24 mouse cellular contexts compared by ENCODE assay signal in the genomic region with DNA sequence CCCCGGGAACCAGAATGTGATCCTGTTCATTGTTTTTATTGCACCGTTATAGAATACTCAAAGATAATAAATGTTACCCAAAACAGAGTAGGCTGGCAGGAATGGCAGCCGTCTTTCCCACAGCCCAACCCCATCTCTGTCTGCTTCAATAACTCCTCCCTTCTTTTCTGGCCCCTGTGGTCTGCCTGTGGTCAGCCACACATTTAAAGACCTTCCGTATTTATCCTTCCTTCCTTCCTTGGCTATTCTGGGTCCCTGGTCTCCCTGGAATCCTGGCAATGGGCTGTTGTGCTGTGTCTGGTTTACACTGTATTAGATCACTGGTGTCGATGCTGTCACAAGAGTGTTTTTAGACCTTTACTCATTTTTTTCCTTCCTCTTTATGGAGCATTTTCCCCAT.
DNase-seq lines count a peak whose midpoint lies in the region; ATAC-seq lines count a peak whose summit lies in the region.
"Had no signal": no experiment of that assay in that cellular context is flagged by ENCODE, and none has a peak within 500 bp of the region (broad histone marks: within the 10 kb centered on the region; RNA-seq: fewer than 3 reads in every experiment).

No protein-coding gene starts in this region.

- peaks cover 26% of the 10 kb centered on the region for H3K4me1 ChIP-seq in heart, embryonic 12.5 days (replicated peaks)

- no peak overlapping the region for H3K4me3 ChIP-seq in heart, embryonic 12.5 days
- H3K4me3 ChIP-seq: embryonic facial prominence, embryonic 13.5 days; heart, adult 2 months; heart, embryonic 10.5 days had no signal

- H3K9me3 ChIP-seq in heart, embryonic 12.5 days (replicated peaks): no peaks in the 10 kb centered on the region
- H3K9me3 ChIP-seq: embryonic facial prominence, embryonic 13.5 days; heart, embryonic 10.5 days had no signal

- peak; percentile 82 for ATAC-seq in common myeloid progenitor, adult 5-6 weeks (replicated peaks; ENCODE audit: low read depth, poor library complexity, severe bottlenecking)
- peak; percentile 42 to 79 for ATAC-seq in hematopoietic stem cell, adult 5-6 weeks (replicated peaks in 1 of 2; ENCODE audit: insufficient read depth in 1 of 2, low FRiP score in 2 of 2, low TSS enrichment in 1 of 2, low read depth in 1 of 2, poor library complexity in 2 of 2, severe bottlenecking in 2 of 2)
- ATAC-seq in heart, embryonic 12.5 days (ENCODE audit: insufficient number of reproducible peaks, low FRiP score): no peak
- ATAC-seq: forebrain, embryonic 14.5 days; forebrain, postnatal 0 days; hindbrain, postnatal 0 days; inflammation-experienced regulatory T-cells, adult 6 months; Patski had no signal

- no peaks in the 10 kb centered on the region for H3K27me3 ChIP-seq in heart, embryonic 12.5 days (replicated peaks)
- H3K27me3 ChIP-seq: embryonic facial prominence, embryonic 13.5 days; Patski had no signal

- WGBS in heart, embryonic 12.5 days: 63% methylated on average over 5 of the region's 5 CpGs

- peak; percentile 17 for DNase-seq in layer of hippocampus, adult 9-11 months
- no peak for DNase-seq in layer of hippocampus, adult 11-12 months (ENCODE audit: low spot score)
- peak; percentile 34 for DNase-seq in 416B (ENCODE audit: low read depth)
- DNase-seq in right cerebral cortex, postnatal 4 days: no peak
- DNase-seq in spleen, postnatal 4 days (ENCODE audit: low spot score in 2 of 2): no peak
- DNase-seq: adrenal gland, postnatal 10 days; adrenal gland, postnatal 36 days; cerebellum, adult 18-20 months; cerebellum, adult 9-10 months; cerebellum, postnatal 14 days; forebrain, postnatal 0 days; gastrocnemius, postnatal 25 days; heart, adult 2 months had no signal

- peaks cover 31% of the 10 kb centered on the region for H3K36me3 ChIP-seq in heart, embryonic 12.5 days
- H3K36me3 ChIP-seq: G1E had no signal

- H3K27ac ChIP-seq in heart, embryonic 12.5 days (ENCODE audit: poor library complexity, severe bottlenecking): no peak overlapping the region
- H3K27ac ChIP-seq: embryonic facial prominence, embryonic 13.5 days; heart, adult 2 months; heart, embryonic 10.5 days; hindbrain, embryonic 14.5 days; hindbrain, postnatal 0 days had no signal

- no peak overlapping the region for H3K4me2 ChIP-seq in heart, embryonic 12.5 days
- H3K4me2 ChIP-seq: embryonic facial prominence, embryonic 13.5 days; hindbrain, embryonic 14.5 days had no signal

- H3K9ac ChIP-seq in heart, embryonic 12.5 days: no peak overlapping the region
- H3K9ac ChIP-seq: embryonic facial prominence, embryonic 13.5 days; forebrain, postnatal 0 days; hindbrain, embryonic 14.5 days had no signal

Comparison
In these comparisons a context has a peak if more than half of its experiments do, and no peak if none do; other contexts are left out.
1. DNase-seq: peak in layer of hippocampus, adult 9-11 months (single experiment) and 416B (single experiment); none in layer of hippocampus, adult 11-12 months (single experiment), right cerebral cortex, postnatal 4 days (single experiment) and spleen, postnatal 4 days (0 of 2).